Mouse (Mus musculus): ENCODE measurements around the gene Ywhab.

DNA sequence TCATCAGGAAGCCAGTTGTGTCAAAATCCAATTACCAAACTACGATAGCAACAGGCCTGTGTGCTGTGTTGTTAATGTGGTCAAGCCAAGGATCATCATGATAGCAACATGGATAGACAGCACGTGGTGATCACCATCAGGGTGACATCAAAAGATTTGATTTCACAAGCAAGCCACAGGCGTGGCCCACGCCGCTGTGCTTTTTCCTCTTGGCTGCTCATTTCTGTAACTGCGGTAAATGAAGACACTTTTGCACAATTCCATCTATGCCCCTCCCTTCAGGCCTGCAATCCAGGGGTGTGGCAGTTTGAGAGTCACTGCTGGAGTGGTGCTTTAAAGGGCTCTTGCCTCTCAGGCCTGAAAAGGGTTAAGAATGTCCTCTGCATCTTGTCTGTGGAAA is 46.2 kb downstream of the Ywhab start:
- TF ChIP-seq POLR2A (IDR thresholded peaks at IDR 0.05; ENCODE audit: low read depth, low read length) (no peak), CTCF (IDR thresholded peaks at IDR 0.05; ENCODE audit: borderline replicate concordance, insufficient read depth, low read length) (no peak)
